Mouse (Mus musculus) thymus, adult 2 months (tissue): ENCODE results near the gene Mtm1.

ENCODE experiments used
- CTCF ChIP-seq: fragments of 200-500 bp; IDR thresholded peaks from 2 replicates; pipeline ENCODE4 v1.5.1; 2012; ENCODE audit warnings: mild to moderate bottlenecking, control low read depth, low read length, moderate library complexity, borderline replicate concordance; ENCODE audit not compliant: control insufficient read depth, poor library complexity, insufficient read depth; ENCODE audit errors: extremely low read depth
- POLR2A ChIP-seq: fragments of 200-500 bp; IDR thresholded peaks from 2 replicates; pipeline ENCODE4 v1.6.1; 2012; ENCODE audit warnings: mild to moderate bottlenecking, low read length, control low read depth, moderate library complexity; ENCODE audit not compliant: control insufficient read depth, poor library complexity, insufficient read depth; ENCODE audit errors: extremely low read depth

DNA sequence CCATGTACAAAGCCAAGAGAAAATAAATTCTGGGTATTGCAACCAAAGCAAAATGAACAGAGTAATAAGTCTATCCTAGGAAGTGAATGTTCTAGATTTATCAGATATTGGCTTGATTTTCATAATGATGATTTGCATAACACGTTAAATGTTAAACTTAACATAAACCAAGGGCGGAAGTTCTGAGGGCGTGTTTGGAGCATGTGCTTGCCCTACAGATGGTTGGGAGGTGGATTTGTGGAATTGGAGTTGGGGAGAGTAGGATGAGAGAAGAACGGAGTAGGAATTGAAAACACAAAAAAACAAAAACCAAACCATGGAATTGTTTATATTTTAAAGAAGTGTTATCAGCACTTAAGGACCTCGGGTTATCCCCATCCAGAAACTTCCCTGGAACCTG lies 153.5 kb downstream of the Mtm1 start:
- TF ChIP-seq CTCF (no peak), POLR2A (no peak)
